Mouse (Mus musculus) left cerebral cortex, postnatal 14 days (tissue): ENCODE measurements around the gene Smad3. TPM values are rescaled to one million over a fixed set of nuclear protein-coding genes. Genes with fewer than 3 reads are reported as not detected.

Source experiments
- DNase-seq, 2 experiments: peaks; one replicate each; pipeline ENCODE4 v3.0.0; 2021 to 2022; ENCODE audit warnings: low spot score in 2 of 2, mixed read lengths in 1 of 2
- intact Hi-C: fragments of 180-260 bp; cut with DNase I; formaldehyde crosslinking; loops from one replicate; pipeline ENCODE4 v1.15.1; 2025
- long read RNA-seq, 2 experiments: library from polyadenylated mRNA; stranded (forward); transcript quantifications; one replicate each; pipeline ENCODE4 v2.0.0; 2021
- total RNA-seq, 2 experiments: library from RNA; stranded (reverse); gene quantifications; 2 replicates each; pipeline ENCODE4 v1.2.3; 2021

The Smad3 gene
- 10 to 100 TPM; 36.9 to 38.3 TPM for total RNA-seq
- long read RNA-seq, experiment 1, partial matches to known transcripts: 0 of 11 reads
- long read RNA-seq, experiment 1, other reads (novel, unspliced or antisense): 11 of 11 reads
- long read RNA-seq, experiment 2, partial matches to known transcripts: 0 of 15 reads
- long read RNA-seq, experiment 2, other reads (novel, unspliced or antisense): 15 of 15 reads

DNA sequence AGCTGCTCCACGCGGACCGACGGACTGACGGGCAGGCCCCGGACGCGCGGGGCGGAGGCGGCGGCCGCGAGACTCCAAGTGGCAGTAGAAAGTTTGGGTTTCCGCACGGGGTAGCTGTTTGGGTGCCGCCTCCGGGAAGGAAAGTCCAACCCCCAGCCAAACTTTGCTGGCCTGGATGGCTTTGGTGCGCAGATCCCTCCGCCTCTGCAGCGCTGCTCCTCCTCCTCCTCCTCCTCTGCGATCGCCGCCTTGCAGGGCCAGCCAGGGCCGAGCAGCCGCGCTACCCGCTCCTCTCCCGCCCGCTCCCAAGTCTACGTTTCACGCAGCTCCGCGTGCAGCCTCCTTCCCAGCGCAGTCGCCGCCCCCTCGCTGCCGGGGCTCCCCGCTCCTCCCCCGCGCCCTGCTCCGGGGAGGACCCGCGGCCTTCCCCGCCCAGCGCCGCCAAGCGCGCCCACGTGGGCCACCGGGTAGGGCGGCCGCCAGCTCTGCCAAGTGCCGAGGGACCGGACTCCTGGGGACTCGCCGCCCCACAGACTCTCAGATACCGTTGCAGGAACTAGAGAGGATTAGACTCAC is at the start of gene Smad3:
Gene Smad3 (minus strand): TSS at position 130 of the 576 bp plus-strand sequence.
- intact Hi-C loops: loop anchor here (5.0 kb wide), 1 partner anchor 101 kb away; no protein-coding TSS in a partner anchor

DNA sequence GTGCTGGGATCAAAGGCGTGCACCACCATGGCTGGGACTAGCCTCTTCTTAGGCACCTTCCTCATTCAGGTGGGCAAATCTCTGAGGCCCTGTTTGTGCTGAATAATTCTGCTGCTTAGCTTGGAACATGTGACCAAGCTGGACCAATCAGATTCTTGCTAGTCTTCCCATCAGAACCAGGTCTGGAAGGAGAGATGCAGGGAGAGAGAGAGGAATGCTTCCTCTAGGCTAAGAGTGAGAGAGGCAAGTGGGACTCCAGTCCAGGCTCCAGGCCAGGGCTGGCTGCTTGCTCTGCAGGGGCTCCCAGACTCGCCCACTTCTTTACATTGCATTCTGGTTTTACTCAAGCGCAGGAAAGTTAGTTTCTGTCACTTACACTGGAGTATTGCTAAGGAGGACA is 47.1 kb upstream of the Smad3 start:
- intact Hi-C loops: no loop called here
- DNase-seq: peak in 1 of 2 experiments; percentile 33

More for the DNA sequence above, at the start of gene Smad3:
- DNase-seq: peak; percentile 82 to 86

DNA sequence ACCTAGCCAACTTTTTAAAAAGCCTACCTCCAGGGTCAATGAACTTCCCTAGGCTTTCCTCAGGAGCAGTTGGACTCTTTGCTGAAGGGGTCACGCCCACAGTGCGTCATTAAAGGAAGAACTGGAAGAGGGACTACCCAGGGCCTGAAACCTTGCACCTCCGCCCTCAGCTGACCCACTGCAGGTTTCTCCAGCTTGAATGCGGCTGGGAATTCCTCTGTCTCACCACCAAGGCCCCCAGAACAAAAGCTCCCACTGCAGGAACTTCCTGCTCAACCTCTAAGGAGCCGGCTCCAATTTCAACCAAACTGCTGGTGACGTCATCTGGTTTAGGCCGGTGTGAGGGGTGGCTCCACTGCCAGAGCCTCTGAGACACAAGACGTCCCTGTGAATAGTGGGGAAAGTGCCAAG is 45.4 kb upstream of the Smad3 start:
- intact Hi-C loops: no loop called here
- no peak for DNase-seq

DNA sequence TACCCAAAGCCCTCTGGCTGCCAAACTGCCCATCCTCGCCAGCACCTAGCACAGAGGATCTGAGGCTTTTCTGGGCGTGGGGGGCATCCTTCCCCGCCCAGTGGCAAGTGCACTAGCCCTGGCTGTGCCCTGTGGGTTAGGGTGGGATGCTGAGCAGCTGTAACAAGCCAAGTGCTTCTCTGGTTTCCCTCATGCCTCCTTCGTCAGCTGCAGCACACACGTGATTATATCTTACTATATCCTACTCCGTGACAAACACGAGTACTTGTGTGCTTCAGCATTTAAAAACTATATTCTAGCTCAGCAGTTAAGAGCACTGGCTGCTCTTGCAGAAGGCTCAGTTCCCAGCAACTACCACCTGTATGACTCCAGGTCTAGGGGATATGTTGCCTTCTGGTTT is 44.7 kb upstream of the Smad3 start:
- intact Hi-C loops: no loop called here
- peak; percentile 46 to 48 for DNase-seq

DNA sequence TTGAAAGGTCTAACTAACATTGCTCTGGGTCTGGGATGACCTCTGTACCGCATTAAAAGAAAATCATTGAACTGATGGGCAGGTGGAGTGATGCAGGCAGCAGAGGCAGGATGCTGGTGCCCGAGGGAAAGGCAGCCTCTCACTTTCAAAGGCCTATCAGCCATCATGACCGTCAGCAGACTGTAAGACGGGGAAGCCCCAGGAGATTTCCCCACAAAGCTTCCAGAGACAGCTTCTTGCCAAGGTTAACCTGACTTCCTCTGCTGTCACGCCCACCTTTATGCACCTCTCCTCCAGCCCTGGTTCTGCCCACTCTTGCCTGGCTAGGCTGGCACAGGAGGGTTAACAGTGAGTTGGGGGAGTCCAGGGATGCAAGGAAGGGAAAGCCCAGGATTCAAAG is 44.3 kb upstream of the Smad3 start:
- no peak for DNase-seq
- intact Hi-C loops: no loop called here

DNA sequence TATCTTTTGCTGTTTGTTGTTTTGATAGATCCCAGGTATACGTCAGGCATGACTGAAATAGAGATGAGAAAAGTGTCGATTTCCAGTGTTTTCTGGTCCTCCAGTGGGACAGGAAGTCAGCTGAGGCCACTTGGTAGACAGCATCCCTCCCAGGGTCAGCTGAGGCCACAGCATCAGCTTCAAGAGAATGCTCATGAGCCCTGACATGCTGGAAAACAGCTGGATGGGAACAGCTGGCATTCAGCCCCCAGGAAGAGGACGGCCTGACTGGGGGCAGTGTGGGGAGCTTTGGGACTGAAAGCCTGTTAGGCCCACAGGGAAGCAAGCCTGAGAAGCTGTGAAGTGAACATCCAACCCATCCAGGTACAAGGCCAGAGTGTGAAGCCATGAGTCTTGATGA is 38.6 kb upstream of the Smad3 start:
- DNase-seq: no peak
- intact Hi-C loops: no loop called here

DNA sequence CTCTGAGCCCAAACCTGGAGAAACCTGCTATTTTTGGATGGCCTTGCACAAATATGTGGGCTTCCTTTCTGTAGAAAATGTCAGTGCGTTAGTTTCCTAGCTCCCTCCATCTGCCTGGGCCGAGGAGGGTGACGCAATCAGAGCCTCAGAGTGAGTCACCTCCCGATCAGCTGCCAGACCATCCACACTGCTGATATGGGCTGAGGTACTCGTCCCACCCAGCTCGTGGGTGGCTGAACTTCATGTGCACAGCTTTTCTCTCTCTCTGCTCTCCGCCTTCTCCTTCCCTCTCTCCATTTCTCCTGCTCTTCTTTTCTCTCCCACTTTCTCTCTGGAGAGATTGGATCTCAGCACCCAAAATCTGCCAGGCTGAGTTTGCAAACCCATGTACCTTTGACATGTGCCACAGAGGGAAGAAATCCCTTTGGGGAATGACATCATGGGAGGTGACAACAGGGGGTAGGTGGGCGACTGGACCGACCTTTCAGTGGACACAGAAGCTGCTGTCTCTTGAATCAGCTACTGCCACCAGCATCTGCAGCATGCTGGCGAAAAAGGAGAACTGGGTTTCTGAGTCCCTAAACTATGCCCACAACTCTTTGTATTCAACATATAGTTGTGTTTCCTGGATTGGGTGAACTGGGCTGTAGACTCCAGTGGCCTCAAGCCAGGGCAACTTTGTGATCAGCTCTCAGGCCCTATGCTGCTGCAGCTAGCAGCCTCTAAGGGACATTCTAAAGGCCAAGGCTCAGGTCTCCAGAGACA is 36.1 kb upstream of the Smad3 start:
- intact Hi-C loops: no loop called here
- DNase-seq: peak; percentile 73 to 79

DNA sequence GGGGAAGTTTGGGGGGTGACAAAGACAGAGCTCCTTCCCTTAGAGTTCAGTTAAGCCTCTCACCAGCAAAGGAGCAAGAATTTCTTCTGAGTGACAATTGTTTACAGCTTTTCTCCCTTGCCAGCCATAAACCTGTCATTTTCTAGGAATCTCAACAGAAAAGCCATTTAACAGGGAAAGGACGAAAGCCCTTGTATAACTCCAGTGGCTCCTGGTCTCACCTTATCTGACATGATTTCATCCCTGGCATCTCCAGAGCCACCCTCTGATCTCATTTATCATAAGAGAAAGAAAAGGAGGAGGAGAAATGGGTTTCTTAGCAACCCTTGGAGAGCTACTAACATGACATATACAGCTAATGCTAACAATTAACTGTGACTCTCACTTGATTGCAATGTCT is 33.9 kb upstream of the Smad3 start:
- intact Hi-C loops: no loop called here
- DNase-seq: no peak

DNA sequence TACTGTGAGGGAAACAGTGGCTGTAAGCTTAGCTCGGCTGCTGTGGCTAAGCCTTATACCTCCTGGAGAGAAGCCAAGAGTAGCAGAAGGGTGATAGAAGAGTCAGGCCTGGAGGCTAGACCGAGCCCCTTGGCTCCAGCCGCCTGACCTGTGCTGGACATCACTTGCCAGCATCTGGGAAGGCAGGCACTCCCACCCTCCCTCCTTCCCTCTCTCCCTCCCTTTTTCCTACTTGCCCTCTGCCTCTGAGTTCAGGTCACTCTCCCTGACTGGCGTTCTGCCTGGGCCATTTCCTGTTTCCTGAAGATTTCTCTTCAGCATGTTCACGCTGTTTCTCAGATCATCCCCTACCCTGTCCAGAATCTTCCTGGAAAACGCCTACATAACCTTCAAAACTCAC is 33.5 kb upstream of the Smad3 start:
- no peak for DNase-seq
- intact Hi-C loops: no loop called here

DNA sequence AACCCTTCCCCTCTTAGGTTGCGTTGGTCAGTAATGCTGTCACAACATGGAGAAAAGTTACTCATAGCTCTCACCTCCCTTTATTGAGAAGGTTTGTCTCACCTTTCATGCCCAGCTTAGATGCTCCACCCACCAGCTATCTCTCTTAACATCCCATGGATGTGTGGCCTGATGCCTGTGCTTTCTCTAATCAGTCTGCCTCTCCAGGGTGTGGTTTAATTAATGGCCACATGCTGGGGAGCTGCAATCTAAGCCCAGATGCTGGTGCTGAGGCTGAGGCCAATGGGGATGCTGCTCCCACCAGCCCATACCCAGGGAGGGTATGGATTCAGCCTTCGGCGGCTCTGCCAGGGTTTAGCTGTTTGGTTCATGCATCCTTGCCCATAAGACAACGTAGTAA is 32.4 kb upstream of the Smad3 start:
- no peak for DNase-seq
- intact Hi-C loops: no loop called here

DNA sequence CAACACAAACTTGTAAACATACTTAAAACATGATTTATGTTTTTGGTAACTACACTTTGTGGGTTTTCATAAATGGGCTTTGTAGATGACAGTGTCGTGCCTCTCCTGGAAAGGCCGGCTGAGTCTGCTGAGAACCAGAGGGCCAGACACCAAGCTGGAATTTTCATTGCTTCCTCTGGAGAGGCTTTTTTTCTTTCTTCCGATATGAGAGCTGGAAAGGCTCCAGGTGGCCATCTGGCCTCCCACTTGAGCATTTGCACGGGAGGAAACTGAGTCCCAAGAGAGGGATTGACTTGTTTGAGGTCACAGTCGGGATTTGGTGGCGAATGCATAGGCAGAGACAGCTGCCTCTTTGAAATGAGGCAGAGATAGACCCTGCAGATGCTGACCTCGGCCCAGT is 31.6 kb upstream of the Smad3 start:
- DNase-seq: no peak
- intact Hi-C loops: no loop called here

DNA sequence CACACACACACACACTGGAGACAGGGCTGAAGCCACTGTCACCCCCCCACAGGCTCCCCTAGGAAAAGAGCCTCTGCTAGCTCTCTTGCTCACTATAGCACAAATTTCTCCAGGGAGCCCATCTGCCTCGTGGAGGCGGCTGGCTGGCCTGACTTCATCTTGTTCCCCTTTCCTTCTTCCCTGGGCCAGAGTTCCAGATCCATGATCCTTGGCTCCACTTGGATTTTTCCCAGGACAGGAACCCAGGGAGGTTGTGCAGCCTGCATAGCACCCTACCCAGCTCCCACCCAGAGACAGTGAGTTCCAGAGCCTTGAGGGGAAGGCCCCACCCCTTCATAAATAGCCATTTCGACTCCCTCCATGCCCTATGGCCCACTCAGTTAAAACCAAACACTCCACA is 29.8 kb upstream of the Smad3 start:
- intact Hi-C loops: no loop called here

DNA sequence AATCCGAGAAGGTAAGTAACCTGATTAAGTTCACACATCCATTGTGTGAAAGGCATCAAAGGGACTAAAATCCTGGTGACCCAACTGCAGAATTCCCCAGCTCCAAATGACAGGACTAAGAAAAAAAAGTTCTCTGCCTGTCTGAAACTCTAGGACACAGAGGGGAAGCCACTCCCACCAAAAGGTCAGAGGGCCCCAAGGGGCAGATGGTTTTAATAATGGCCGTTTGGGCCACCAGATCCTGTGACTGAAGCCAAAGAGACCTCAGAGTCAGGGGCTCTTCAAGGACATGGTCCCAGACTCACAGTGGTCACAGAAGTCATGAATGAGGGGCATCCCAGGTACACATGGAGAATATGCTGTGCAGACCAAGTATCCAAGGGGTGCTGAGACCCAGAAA is 29.3 kb upstream of the Smad3 start:
- DNase-seq: no peak

More for the DNA sequence above, 29.8 kb upstream of the Smad3 start:
- DNase-seq: no peak

DNA sequence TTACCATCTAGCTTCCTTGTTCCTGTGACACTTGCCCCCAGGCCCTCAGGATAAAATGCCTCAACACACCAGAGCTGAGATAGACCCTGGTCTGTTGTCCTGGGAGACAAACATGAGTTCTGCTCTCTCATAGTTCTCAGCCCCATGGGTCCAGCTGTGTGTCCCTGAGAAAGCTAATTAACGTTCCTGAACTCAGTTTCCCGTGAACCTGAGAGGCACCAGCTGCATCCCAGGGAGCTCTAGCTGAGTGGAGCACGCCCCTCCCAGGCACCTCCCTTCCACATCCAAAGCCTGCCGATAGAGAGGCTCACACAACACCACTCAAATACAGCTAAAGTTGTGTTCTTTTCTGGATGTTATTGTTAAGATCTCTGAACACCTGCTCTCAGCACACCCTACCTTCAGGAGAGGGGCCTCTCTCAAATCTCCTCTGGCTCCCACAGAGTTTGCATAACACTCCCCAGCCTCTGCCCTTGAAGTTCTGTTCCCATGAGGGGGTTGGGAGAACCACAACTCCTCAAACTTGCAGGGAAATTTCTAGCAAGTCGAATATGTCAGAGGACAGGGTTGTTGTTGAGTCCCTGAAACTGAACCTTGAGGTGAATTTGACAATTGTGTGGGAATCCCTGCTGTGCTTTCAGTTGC is 28.4 kb upstream of the Smad3 start:
- no peak for DNase-seq
- intact Hi-C loops: no loop called here

More for the DNA sequence above, 29.3 kb upstream of the Smad3 start:
- intact Hi-C loops: no loop called here

DNA sequence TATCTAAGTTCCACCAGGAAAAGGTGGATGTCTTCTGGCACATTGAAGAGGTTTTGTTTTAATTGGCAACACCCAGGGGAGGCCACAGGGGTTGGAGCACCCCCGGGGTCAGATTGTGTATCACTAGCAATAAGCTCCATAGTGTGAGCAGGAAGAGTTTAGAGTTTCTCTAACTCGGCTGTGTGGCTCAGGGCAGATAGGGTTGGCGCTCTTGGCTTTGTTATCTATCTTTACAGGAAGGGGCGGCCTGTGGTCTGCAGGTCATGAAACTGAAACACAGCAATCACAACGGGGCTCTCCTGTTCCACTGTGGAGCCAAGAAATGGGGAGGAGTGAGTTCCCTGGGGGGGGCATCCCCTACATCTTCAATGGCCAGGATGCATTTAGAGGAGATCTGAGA is 27.7 kb upstream of the Smad3 start:
- DNase-seq: no peak
- intact Hi-C loops: no loop called here

DNA sequence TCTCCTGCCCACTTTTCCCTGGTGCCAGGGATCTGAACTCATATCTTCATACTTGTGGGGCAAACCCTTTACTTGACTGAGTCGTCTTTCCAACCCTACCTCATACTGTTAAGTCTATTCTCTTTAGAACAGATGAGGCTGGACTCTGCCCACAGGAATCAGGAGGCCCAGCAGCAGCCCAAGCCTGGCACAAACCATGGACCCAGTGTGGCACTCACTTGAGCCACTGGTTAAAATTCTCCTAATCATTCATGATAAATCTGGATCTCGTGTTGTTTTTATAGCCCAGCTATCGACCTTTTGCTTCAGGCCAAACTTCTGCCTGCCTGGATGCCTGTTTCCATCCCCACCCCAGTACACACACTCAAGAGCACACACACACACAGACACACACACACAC is 26.8 kb upstream of the Smad3 start:
- DNase-seq: no peak
- intact Hi-C loops: no loop called here

DNA sequence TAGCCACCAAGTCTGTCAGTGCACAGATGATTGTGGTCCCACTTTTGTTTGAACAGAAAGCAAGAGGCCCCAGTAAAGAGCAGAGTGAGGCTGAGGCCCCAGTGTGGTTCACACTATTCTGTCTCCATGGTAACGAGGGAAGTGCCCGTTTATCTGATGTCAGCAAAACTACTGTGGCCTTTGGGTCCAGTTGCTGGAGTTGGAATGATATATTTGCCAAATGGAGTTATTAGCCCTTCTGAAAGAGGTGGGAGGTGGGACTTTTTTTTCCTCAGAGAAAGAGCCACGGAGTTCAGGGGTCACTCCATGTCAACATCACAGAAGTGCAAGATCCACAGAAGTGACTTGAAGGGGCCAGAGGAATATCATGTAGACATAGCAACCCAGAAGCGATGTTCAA is 24.9 kb upstream of the Smad3 start:
- no peak for DNase-seq
- intact Hi-C loops: no loop called here

DNA sequence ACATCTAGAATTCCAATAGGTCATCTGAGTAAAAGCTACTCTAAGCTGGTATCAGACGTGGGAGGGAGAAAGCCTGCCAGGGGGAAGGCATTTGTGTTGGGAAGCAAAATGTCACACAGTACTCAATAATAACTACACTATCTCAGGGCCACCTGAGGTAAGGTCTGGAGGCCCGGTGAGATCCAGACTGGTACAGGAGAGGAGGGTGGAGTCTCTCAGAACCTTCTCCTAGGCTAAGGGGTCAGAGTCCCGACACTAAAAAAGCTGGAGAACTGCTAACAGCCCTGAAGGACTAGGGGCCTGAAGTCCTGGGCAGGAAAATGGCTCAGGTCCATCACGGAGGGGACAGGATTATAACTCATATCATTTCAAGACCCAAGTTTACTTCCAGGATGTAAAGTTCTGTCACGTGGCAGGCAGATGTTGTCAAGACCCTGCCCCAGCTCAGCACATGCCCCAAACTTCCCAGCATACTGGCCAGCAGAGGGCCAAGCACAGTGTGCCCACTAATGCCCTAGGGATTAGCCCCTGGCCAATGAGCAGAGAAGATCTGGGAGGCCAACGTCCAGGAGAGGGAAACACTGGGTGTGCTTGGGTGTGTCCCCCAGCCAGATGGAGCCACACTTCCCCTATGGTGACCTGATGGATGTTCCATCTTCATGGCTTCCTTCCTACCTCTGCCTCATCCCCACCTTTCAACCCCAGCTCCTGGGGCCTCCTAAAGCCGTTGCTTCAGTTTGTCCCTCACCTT is 24.1 kb upstream of the Smad3 start:
- no peak for DNase-seq
- intact Hi-C loops: no loop called here

DNA sequence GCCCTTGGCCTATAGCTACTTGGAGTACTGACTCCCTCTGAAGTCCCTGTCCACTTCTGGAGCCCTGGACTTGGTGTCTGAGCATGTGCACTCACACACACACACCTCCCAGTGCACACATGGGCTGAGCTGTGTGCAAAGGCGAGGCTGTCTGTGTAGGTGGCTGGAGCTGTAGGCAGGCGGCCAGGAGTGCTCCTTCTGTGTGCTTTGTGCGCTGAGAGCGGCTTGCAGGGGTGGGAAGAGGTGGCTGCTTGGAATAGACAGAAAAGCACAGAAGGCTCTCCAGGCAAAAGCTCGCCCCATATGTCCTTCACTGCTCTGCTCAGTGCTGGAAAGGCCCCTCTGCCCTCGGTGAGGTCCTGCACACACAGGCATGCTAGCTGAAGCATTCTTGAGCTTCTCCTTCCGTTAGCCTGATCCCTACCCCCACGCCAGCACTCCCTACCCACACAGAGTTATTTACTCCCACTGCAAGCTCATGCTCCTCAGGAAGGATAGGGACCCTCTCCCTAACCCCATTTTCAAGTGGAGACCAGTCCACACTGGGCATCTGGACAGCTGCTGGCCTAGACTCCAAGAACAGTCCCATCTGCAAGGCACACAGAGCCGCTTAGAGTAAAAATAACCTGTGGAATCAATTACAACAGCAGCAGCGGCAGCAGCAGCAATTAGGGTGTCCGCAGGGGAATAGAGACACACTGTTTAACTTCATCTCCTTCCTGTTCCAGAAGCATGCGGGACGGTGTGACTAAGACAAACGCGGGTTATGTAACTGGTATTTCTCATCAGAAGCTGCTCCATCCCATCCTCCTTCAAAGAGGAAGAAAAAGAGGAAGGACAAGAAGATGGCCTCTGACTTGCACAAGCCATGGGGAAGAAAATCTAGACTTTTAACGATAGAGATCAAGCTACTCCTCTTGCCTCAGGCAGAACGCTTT is 22.4 kb upstream of the Smad3 start:
- intact Hi-C loops: no loop called here
- DNase-seq: peak; percentile 86 to 93
